Mouse (Mus musculus): ENCODE measurements around the gene Gm9602. TPM values are rescaled to one million over a fixed set of nuclear protein-coding genes. Genes with fewer than 3 reads are reported as not detected.

The Gm9602 gene
- not detected in 2 replicates for polyA plus RNA-seq (2012; rRNA removed)

GRCm38 (mm10) chr14:4776037-4776436 is at the start of gene Gm9602:
Gene Gm9602 (plus strand): TSS chr14:4776337.

Other genes starting within 250 kb of the Gm9602 start
- not detected in 2 replicates for gene Gm3047, start 220.9 kb upstream of the Gm9602 start, polyA plus RNA-seq (2012; rRNA removed)
- gene Gm8159, start 144.0 kb upstream of the Gm9602 start, polyA plus RNA-seq (2012; rRNA removed), result 0.05 and 0.08 TPM in 2 replicates
- gene Gm3239, start 112.1 kb upstream of the Gm9602 start, polyA plus RNA-seq (2012; rRNA removed), result 0.71 and 0.96 TPM in 2 replicates
- gene Gm7876, start 67.1 kb upstream of the Gm9602 start, polyA plus RNA-seq (2012; rRNA removed), result not detected in 2 replicates
- 4.3 and 4.5 TPM in 2 replicates for gene Gm3252, start 49.6 kb upstream of the Gm9602 start, polyA plus RNA-seq (2012; rRNA removed)
- not detected in 2 replicates for gene Gm3269, start 61.8 kb downstream of the Gm9602 start, polyA plus RNA-seq (2012; rRNA removed)
- 3.7 and 4.1 TPM in 2 replicates for gene Gm3264, start 79.2 kb downstream of the Gm9602 start, polyA plus RNA-seq (2012; rRNA removed)
- gene Gm3278, start 116.1 kb downstream of the Gm9602 start, polyA plus RNA-seq (2012; rRNA removed), result 0.15 and 0.17 TPM in 2 replicates
- not detected in 2 replicates for gene Gm8297, start 207.6 kb downstream of the Gm9602 start, polyA plus RNA-seq (2012; rRNA removed)
- gene Gm3298, start 239.6 kb downstream of the Gm9602 start, polyA plus RNA-seq (2012; rRNA removed), result not detected in 2 replicates

All from central nervous system, embryonic 14 days (tissue).